Mouse (Mus musculus) retina, postnatal 7 days (tissue): ENCODE measurements around the gene Camk1.

Source experiments
- DNase-seq: peaks from one replicate; pipeline ENCODE4 v3.0.0-alpha.2; 2012; ENCODE audit warnings: low read depth, low spot score

The Camk1 gene

GRCm38 (mm10) chr6:113306322-113306985, 37.3 kb downstream of the Camk1 start:
- peak; percentile 98 for DNase-seq

GRCm38 (mm10) chr6:113302258-113302657, 41.5 kb downstream of the Camk1 start:
- no peak for DNase-seq

DNA sequence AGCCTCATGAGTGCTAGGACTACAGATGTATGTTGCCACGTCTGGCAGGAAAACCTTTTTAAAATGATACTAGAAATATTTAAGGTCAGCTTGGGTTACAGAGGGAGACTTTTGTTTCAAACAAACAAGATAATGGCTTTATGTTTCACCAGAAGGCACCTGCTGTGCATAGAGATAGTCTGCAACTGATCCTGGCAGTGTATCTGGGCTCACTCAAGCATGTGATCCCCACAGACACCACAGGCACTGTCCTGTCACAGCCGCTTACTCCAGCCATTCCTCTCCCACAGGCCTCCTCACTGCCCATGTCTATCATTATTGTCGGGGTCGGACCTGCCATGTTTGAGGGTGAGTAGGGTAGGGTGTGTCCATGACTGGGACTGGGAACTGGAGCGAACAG, 42.4 kb downstream of the Camk1 start:
- no peak for DNase-seq

DNA sequence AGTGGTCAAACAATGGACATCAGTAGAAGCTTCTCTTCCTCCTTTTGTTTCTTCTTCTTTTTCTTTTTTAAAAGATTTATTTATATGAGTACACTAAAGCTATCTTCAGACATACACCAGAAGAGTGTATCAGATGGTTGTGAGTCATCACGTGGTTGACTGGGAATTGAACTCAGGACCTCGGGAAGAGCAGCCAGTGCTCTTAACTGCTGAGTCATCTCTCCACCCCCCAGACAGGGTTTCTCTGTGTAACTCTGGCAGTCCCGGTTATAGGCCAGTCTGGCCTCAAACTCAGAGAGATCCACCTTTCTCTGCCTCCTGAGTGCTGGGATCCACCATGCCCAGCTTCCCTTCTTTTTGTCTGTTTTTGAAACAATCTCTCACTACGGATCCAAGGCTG, 47.1 kb downstream of the Camk1 start:
- no peak for DNase-seq

GRCm38 (mm10) chr6:113296046-113296445, 47.7 kb downstream of the Camk1 start:
- DNase-seq, result no peak

DNA sequence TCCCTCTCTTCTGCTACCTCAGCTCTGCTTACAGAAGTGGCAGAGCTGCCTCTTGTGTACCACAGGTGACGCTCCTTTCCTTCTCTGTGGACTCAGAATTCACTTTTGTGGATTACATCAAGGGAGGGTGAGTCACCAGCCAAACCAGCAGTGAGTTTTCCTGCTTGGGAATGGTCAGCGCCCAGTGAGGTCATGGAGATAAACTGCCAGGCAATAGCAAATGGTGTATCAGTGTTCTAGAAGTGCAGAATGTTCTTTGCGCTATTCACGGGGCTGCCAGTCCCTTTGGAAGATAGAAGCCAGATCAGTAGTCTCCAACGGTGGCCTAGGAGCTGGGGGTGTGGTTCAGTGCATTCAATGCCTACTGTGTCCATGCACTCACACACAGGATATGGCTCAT, 50.8 kb downstream of the Camk1 start:
- no peak for DNase-seq

GRCm38 (mm10) chr6:113290346-113290745, 53.4 kb downstream of the Camk1 start:
- no peak for DNase-seq

DNA sequence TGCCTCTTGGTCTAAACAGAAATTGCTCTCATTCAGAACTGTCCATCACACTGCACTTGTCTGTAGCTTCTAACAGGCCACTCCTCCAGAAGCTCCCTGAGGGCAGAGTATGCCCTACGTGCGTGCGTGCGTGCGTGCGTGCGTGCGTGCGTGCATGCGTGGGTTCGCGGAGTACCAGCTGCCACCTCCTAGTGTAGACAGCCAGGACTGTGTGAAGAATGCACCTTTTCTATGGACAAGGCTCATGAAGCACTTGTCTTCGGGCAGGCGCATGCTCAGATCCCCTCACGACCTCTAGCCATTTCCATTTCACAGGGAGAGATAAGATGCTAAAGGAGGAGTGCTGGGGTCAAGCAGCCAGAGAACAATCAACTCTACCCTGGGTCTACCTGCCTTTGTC, 54.4 kb downstream of the Camk1 start:
- no peak for DNase-seq

DNA sequence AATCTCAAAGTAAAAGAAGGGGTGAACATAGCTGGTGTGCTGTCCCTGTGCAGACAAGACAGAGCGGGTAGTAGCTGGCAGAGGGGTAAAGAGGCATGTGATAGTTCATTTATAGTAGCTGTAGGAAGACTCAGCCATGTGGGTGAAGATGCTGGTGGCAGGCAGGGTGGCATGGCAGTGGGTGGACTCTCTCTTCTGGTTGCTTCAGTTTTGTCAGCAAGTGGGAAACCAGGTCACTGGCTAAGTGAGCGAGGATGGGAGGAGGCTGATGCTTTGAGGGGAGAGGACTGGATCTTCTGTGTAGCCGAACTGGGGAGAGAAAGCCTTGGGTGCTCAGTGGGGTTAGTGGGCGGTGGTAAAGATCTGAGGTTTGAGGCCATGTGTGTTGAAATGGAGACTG, 56.5 kb downstream of the Camk1 start:
- no peak for DNase-seq

DNA sequence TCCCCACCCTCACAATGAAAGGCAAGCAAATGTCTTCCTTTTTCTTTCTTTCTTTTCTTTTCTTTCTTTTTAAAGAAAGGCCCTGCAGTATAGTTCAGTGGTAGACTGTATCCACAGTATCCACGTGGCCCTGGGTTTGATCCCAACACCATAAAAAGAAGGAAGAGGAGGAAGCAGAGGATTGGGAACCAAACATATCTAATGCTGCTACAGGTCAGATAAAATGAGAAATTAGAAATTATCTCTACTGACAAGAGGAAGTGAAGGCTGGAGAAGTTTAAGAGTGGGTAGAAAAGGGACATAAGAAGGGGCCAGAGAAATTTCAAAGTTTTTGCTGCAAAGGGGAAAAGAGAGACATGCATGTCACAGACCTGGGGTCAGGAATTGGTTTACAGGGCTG, 57.5 kb downstream of the Camk1 start:
- DNase-seq, result no peak

DNA sequence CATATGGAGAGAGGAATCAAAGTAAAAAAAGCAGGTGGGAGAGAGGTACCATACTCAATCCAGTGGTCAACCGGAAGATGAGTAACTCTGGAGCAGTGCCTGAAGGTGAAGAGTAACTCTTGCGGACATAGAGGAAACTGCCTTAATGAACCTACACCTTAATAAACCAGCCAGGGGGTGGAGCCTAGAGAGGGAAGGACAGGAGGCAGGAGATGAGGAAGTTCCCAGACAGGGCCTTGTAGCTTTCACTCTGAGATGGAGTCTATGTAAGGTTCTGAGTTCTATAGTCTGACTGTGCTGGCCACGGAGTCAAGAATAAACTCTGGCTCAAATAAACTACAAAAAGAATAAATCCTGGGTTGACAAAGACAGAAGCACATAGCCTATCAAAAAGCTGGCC, 58.9 kb downstream of the Camk1 start:
- DNase-seq, result no peak
